Mouse (Mus musculus): Measurements from ENCODE around the gene Crct1.

The Crct1 gene

GRCm38 (mm10) chr3:93015460-93016104 lies at the start of gene Crct1:
Crct1 (minus strand) TSS chr3:93015687.
- DNase-seq: no peak

GRCm38 (mm10) chr3:93052826-93053474 lies 37.5 kb upstream of the Crct1 start:
- DNase-seq: peak; percentile 29 to 38

GRCm38 (mm10) chr3:93050182-93050581 lies 34.7 kb upstream of the Crct1 start:
- DNase-seq: no peak

DNA sequence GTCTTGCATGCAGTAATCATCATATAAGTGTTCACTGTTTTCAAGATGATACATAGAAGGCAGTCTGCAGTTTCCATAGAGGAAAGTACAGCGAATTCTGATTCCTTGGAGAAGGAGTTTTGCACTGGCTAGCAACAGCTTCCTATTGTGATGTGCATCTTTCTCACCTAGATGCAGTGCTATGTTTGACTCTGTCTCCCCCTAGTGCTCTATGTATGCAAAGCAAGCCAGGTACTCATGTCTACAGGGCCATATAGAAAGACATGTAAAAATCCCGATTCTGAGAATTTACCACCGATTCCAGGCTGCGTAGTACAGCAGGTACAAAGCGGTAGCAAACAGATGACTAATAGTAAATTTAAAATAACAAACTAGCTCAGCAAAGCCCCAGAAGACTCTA lies 16.0 kb upstream of the Crct1 start:
- peak; percentile 7 to 24 for DNase-seq

DNA sequence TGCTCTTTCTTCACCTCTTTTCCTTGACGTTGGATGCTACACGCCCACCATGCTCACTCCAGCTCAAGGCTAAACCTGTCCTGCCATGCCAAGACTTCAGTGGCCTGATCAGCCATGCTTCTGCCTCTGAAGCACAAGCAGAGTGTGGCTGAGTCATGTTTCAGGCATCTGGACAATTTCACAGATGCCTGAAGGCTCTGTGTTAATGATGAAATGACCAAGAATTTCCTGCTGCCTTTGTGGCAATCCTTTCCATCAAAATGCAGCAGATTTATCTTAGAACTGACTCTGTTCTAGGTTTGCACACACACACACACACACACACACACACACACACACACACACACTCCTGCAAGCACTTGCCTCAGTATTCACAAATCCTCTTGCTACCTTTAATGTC lies 10.0 kb upstream of the Crct1 start:
- peak in 1 of 2 experiments; percentile 1 for DNase-seq

- no peak for DNase-seq
Measured at GRCm38 (mm10) chr3:93023411-93024184, 8.1 kb upstream of the Crct1 start.

DNA sequence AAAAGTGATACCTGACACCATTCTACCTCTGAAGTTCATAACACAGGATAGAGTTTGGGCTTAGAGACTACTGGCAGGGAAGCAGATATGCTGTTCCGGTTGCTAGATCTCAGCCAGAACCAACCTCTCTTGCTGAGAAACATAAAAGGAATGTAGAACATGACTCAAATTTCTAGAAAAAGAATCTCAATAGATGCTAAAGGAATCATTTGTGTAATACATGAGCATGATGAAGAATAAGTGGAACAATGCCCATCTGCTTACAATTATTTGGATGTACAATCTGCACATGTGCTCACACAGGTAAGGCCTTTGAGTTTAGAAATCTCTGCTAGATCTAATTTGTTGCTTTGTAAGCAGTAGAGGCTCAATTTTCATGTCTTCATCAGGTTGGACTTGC lies 5.7 kb upstream of the Crct1 start:
- DNase-seq: no peak

- DNase-seq: no peak
Measured at GRCm38 (mm10) chr3:93018960-93019359, 3.5 kb upstream of the Crct1 start, which contains the start of gene Lce1m. Lce1m (minus strand) TSS chr3:93019060.

GRCm38 (mm10) chr3:93014871-93015270 lies 616 bp downstream of the Crct1 start:
- DNase-seq: no peak

- peak; percentile 75 to 84 for DNase-seq
Measured at GRCm38 (mm10) chr3:93014378-93014801, 1.1 kb downstream of the Crct1 start.

DNA sequence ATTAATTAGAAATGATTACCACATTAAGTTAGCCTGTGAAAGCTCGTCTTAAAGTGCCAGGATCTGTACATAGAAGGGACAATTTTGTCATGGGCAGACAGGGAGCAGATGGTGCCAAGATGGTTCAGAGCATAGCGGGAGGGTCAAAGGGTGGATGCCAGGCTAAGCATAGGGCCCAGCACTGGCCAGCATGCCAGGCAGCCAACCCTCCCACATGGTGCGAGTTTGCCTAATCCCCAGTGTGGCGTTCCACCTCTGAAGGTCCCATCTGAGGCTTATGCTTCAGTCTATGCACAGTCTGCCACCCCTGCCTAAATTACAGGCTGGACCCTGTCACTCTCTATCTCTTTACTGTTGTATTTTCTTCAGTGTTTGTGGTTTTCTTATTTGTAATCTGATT lies 12.6 kb downstream of the Crct1 start:
- DNase-seq: no peak

GRCm38 (mm10) chr3:93000621-93001020 lies 14.9 kb downstream of the Crct1 start:
- DNase-seq: no peak

DNA sequence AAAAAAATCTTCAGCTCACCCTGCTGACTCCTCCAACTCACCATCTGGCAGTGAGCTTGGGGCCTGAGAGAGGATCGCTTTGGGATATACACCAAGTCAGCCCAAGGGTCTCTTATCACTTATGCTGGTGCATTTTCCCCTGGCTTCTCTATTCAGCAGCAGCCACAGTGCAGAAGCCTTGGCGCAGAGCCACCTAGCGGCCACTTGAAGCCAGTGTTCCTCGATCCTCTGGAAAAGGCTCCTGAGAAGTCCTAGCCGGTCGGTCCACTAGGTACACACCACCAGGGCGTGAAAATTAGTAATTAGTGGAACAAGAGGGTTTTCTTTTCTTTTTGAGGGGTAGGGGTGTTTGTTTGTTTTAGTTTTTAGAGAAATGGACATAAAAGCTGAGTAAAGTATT lies 16.8 kb downstream of the Crct1 start:
- peak; percentile 83 to 85 for DNase-seq

- DNase-seq: no peak
Measured at GRCm38 (mm10) chr3:92991926-92992325, 23.6 kb downstream of the Crct1 start, which contains the start of gene Lce3f. Lce3f (plus strand) TSS chr3:92992226.

GRCm38 (mm10) chr3:92978484-92978883 lies 37.0 kb downstream of the Crct1 start:
- no peak for DNase-seq

DNA sequence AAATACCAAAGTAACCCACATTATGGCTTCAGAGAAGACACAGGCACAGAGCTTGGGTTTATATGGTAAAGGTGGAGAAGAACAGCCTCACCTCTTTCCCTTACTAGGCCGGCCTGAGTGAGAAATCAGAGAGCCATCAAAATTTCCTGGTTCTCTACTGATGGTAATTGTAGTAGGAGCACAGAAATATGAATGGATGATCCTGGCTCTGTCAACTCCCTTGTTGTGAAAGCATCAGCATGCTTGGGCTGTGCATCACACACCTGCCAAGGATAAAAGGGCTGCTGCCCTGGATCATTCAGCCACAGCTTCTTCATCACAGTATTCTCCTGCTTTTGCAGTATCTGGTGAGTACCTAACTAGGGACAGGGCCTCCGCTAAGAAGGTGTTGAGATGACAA lies 48.7 kb downstream of the Crct1 start, which contains the start of gene Lce3e:
Lce3e (plus strand) TSS at position 301 of the 400 bp plus-strand sequence.
- no peak for DNase-seq

Measured in kidney, postnatal 4 days (tissue).